Mouse (Mus musculus) v-Abl transformed pro-B cells (cell line): ENCODE results near the gene Gm39566.

Source experiments
- in situ Hi-C, 2 experiments: fragments of 400-800 bp; cut with MboI; formaldehyde crosslinking; loops; one replicate each; pipeline ENCODE4 v1.15.1; 2025; ENCODE audit not compliant: unreplicated experiment in 2 of 2

Gm39566 gene

DNA sequence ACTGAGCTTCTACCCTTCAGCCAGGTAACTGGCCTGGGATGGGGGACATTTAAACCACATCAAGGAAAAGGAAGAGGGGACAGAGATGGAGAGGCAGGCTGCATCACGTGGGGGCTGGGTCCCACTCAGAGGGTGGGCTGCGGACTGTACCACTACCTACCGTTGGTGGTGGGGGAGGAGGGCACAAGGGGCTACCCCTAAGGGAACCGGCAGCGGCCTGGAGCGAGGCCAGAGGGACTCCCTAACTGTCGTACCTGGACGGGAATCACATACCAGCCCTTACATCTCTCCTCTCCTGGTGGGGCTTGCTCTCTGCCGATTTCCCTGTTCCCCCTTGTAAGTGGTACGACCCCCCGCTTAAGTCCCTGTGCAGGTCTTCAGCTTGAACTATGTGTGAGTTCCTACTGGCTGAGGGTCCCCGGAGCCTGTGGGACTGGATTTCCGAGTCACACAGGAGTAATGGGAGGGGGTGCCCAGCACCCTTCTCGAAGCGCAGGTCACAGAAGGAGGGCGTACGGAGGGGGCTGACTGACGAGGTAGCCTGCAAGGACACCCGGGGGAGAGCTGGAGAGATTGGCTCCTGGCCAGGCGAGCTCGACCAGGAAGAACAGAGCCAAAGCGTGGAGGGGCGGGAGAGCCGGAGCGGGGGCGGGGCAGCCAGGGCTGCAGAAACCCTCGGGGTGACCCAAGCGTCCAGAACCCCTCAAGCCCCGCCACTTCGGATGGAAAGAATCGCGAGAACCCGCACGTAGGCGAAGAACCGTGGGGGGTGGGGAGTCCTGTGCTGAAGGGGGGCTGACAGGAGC is 14.5 kb downstream of the Gm39566 start:
- in situ Hi-C loops = loop anchor here (5.0 kb wide), 2 partner anchors 43 to 77 kb away; partner anchors contain the start of genes Polr2a (in 2 of the 2) and Tmem95 (in 1 of the 2)

DNA sequence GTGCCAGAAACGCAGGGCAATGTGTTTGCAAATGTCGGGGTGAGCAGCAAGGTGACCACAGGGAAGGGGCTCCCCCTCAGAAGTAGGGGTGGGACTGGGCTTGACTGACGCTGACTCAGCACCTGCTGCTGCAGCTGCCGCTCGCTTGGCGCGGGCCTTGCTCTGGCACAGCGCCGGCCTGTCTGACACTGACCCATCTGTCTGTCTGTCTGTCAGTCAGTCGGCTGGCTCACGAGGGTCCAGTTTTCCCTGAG is 15.0 kb downstream of the Gm39566 start:
- in situ Hi-C loops = loop anchor here (5.0 kb wide), 2 partner anchors 43 to 77 kb away; partner anchors contain the start of genes Polr2a (in 2 of the 2) and Tmem95 (in 1 of the 2)

DNA sequence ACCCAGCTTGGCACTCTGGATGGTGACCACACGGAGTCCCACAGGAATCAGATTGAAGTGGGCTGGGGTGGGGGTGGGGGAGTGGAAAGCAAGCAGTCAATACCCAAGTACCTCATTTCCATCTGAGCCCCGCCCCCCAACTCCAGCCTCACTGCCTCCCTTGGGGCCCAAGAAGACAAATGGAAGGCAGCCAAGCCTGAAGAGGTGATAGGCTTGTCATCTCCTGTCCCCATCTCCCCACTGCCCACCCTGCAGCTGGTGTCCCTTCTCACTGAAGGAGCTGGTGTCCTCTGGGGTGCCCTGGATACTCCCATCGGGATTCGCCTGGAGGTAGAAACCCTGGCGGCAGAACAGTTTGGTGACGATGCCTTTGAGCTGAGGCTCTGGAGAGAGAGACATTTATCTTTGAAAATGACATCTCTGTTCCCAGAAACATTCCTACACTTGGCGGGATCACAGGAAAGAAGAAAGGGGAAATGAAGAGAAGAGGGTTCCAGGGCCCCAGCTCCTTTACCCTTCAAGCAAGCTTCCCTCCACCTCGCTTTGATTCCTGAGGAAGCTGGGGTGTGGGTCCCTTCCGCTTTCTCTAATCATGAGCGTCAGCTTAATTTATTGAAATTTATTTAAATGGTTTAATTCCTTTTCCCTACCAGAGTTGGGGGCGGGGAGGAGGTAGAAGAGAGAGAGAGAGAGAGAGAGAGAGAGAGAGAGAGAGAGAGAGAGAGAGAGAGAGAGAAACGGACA is 15.5 kb downstream of the Gm39566 start:
- in situ Hi-C loops = loop anchor here (5.0 kb wide), 2 partner anchors 42 to 78 kb away; partner anchors contain the start of genes Polr2a (in 2 of the 2) and Tmem95 (in 1 of the 2)

DNA sequence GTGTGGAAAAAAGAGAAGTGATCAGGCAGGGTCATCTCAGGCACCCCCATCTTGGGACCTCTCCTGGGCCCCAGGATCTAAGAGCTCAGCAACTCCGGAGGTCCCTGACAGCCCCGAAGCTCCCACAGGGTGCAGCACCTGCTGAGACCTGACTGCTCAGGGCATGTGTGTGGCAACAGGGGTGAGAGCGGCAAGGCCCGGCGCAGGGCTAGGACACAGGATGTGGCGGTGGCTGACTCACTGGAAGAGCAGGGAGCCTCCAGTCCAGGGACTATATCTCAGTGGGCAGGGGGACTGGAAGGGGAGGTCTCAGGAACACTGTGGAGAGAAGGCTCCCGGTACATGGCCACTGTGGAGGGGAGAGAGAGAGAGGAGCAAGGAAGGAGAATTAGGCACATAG is 17.2 kb downstream of the Gm39566 start:
- in situ Hi-C loops = no loop called here

DNA sequence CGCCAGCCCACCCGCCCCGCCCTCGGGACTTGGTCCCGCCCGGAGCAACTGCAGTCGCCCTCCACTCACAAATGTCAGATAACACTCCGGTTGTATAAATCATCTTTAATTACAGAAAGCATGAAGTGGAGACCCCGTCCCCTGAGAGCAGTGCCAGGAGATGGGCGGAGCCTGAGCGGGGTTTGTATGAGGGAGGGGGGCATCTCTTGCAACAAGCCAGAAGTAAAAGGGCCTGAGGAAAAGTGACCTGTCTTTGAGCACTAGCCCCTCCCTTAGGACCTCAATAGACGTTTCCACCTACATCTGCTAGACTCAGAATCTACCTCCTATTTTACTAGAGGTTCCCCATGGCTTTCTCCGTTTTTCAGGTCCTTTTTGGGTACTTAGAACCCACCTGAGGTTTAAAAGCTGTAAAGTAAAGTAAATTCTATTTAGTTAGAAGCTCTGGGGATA is 19.1 kb downstream of the Gm39566 start:
- in situ Hi-C loops = no loop called here

DNA sequence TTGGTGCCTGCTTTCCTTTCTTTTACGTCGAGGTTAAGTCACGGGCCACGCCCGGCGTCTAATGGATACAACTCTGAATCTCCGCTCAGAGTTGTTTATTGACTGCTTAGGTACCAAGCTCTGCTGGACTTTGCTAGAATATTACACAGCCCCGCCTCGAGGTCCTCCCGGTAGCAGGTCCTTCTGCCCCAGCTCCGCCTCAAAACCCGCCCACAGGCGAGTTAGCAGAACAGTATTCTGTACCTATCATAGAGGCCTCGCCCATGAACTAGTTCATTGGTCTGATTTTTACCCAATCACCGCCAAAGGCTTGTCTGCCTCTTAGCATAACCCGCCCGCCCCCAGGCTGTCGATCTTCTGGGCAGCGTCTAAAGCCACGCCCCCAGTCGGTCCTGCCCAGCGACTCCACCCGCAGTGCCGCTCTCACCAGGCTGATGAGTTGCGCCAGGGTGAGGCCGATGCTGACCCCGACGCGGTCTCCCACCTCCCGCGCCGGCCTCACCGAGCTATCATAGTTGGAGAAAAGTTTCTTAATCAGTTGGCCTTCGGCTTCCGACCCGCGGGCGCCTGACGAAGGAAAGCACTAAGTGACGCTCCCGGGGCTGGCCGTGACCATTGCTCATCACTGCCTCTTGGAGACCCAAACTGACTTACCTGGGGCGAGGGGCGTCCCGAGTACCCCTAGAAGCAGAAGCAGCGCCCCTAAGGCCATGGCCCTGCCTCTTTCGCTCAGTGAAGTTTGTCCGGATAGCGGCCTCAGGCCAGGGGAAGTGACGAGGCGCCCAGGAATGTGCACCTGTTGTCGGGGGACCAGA is 19.7 kb downstream of the Gm39566 start, which contains the start of gene Chrnb1:
Gene Chrnb1, minus strand, starts transcription at position 776 of the 815 bp plus-strand sequence.
- in situ Hi-C loops = no loop called here

DNA sequence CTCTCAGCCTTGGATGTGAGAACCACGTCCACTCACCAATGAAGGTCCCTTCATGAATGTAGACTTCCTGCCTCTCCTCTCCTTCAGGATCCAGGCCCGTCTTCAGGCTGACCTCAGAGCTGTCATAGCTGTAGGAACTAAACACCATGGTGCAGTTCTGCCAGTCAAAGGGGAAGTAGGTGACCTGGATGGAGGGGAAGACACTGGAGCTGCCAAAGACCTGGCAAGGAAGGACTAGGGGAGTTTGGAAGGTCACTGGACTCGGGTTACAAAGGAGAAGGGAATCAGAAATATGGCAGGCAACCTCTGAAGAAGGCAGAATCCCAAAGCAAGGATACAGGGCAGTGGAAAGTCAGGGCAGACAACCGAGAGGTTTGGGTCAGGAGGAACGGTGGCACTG is 21.7 kb downstream of the Gm39566 start:
- in situ Hi-C loops = no loop called here

DNA sequence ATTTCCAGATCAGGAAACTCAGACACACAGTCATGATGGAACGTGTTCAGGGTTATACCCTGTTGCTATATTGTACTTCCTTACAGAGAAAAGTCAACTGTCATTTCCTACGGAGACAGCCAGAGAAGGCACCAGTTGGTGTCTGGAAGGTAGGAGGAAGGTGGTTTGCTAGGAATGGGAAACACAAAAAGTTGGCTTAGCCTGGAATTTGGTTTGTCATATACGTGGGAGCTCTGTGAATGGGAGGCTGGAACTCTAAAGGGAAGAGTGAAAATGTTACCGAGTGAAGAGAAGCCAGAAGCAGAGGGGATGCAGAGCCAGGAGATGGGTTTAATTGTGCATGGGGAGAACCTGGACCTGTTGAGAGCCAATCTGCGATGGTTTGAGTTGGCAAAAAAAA is 23.7 kb downstream of the Gm39566 start:
- in situ Hi-C loops = no loop called here

DNA sequence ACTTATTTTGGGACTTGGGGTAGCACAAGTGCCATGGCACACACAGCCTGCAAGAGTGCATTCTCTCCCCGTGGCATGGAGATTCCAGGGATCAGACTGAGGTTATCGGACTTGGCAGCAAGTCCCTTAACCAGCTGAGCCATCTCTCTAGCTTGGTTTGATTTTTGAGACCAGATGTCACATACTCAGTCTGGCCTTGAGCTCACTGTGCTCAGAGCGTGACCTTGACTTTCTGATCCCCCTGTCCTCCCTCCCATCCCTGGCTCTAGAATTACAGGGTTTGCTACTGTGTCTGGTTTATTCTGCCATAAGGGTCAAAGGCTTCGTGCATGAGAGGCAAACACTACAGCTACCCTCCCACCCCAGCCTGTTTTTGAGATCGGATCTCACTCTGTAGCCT is 25.7 kb downstream of the Gm39566 start:
- in situ Hi-C loops = no loop called here

DNA sequence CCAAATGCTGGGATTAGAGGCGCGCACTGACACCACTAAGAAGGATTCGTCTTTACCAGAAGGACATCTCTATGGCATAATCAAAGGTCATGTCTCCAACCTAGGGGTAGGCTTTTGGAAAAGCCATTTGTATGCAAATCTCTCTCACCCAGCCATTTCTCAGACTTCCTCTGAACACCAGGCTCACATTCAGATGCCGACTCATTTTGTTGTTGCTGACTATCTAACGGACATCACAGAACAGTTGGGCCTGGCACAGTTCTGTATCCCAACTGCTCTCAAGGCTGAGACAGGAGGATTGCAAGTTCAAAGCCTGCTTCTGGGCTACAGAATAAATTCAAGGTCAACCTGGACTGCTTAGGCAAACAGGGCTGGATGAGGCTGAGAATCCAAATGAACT is 27.8 kb downstream of the Gm39566 start:
- in situ Hi-C loops = no loop called here

DNA sequence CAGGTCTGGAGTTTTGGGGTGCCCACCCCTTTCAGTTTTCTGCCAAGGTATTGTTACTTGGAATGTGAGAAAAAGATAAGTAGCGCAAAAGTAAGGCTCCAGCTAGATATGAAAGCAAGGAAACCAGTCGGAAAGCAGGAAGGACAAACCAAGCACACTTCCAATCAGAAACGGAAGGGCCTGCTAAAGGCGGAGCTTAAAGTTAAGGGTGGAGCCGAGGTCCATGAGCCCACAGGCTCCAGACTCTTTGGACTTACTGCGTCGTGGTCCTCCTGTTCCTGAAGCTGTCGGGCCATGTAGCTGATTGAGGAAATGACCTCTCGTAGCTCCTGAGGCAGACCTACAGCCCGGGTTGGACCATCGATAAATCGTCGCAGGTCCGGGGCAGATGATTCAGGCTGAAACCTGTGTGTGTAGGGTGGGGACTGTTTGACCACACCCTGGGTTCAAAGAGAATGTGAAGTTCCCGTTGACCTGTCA is 30.3 kb downstream of the Gm39566 start:
- in situ Hi-C loops = no loop called here

DNA sequence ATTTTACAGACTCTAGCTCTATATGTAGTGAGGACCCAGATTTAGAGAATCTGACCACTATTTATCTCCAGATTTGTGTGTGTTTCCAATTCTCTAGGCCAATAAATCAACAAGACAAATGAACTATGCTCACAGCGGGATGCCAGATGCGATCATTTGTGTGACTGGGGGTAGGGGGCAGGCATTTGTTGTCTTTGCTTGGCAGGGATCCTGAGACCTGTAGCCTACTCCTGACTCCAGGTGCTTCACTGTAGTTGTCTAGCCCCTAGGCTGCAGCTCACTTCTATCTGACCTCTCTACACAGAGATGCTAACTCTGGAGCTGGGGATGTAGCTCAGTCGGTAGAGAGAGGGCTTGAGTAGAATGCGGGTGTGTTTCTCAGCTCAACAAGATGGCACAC is 33.3 kb downstream of the Gm39566 start:
- in situ Hi-C loops = no loop called here

DNA sequence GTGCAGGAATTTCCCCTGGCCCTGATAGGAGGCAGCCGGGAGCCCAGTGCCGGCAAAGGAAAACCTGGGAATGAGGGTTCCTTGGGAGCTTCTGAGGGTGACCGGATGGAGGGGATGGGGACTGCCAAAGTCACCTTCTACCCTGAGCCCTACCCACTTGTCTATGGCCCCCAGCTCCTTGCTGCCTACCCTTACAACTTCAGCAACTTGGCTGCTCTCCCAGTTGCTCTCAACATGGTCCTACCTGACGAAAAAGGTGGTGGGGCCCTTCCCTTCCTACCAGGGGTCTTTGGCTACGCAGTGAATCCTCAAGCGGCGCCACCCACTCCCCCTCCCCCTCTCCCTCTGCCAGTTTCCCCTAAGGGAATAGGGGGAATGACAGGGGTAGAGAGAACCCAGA is 36.1 kb downstream of the Gm39566 start:
- in situ Hi-C loops = no loop called here

DNA sequence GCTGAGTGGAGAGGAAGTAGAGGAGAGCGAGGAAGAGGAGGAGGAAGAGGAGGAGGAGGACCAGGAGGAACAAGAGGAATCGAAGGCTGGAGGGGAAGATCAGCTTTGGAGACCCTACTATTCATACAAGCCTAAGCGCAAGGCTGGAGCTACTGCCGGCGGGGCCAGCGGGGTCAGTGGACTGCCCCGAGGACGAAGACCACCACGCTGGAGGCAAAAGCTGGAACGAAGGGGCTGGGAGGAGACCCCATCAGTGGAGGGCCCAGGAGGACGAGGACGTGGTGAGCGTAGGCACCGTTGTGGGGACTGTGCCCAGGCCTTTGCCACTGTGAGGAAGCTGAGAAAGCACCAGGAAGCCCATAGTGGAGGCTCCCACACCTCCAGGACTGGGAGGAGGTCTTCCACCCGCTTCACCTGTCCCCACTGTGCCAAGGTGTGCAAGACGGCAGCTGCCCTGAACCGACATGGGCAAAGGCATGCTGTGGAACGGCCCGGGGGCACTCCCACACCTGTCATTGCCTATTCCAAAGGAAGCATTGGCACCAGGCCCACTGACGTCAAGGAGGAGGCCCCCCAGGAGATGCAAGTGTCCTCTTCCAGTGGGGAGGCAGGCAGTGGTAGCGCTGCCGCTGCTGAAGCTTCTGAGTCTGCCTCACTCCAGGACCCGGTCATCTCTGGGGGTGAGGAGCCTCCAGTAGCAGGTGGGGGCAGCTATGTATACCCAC is 36.7 kb downstream of the Gm39566 start:
- in situ Hi-C loops = no loop called here

DNA sequence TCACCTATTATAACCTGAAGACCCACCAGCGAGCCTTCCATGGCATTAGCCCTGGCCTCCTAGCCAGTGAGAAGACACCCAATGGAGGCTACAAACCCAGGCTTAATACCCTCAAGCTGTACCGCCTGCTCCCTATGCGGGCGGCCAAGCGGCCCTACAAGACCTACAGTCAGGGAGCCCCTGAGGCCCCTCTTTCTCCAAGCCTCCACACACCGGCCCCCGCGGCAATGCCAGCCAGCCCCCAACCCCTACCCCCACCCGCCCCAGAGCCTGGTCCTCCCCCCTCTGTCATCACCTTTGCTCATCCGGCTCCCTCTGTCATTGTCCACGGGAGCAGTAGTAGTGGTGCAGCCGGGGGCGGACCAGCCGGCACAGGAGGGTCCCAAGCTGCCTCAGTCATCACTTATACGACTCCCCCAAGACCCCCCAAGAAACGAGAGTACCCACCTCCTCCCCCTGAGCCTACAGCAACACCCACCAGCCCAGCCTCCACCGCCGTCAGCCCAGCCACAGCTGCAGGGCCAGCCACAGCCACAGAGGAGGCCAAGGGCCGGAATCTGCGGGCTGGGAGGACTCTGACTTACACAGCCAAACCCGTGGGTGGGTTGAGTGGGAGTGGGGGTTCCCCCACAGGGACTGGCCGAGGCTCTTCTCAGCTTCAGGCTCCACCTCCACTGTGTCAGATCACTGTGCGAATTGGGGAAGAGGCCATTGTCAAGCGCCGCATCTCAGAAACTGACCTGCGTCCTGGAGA is 37.4 kb downstream of the Gm39566 start:
- in situ Hi-C loops = no loop called here

DNA sequence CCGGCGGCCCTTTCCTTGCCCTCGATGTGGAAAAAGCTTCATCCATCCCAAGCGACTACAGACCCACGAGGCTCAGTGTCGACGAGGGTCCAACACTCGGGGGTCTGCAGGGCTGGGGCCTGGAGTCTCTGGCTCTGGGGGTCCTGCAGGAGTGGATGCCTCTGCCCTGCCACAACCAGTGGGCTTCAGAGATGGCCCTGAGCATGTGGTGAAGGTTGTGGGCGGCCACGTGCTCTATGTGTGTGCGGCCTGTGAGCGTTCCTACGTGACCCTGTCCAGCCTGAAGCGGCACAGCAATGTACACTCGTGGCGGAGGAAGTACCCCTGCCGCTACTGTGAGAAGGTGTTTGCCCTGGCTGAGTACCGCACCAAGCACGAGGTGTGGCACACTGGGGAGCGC is 38.6 kb downstream of the Gm39566 start:
- in situ Hi-C loops = no loop called here

DNA sequence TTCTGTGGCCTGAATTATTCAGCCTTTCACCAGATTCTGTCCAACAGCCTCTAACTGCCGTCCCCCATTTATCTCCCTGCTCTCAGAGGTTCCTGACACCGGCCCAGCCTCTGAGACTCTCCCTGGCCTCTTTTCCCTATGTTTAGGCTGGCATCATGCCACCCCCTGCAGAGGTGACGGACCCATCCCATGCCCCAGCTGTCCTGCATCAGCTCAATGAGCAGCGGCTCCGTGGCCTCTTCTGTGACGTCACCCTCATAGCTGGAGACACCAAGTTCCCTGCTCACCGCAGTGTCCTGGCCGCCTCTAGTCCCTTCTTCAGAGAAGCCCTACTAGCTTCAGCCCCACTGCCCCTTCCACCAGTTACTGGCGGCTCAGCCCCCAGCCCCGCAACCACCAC is 39.4 kb downstream of the Gm39566 start:
- in situ Hi-C loops = no loop called here

DNA sequence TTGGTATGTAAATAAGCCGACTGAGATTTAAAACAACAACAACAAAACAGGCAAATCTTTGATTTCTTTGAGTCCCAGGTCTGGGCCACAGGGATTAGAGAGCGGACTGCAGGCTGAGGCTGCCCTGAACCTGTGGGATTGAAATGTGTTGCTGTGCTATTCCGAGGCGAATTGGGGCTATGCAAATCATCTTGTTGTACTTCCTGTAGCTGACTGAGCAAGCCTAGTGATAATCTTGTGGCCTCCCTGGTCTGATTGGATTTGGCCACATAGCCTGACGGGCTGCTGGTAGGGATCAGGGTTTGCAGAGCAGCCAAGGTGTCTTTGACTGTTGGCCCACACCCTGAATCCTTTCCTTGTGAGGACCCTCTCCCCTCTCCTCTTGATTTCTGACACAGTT is 40.1 kb downstream of the Gm39566 start:
- in situ Hi-C loops = no loop called here

DNA sequence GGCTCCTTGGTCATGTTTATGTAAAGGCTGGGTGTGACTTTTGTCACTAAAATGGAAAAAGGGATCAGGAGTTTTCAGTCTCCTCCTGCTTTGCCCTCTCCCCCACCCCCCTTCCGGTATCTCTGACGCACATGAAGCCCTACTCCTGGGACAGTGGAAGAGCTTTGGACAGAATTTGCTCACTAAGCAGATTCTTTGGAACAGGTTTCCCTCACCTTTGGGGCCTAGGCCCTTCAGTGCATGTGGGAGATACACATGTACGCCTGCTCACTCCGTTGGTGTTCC is 47.5 kb downstream of the Gm39566 start:
- in situ Hi-C loops = no loop called here
